Mouse (Mus musculus) myocyte (in vitro differentiated cells): ENCODE measurements at regions not wholly inside any gene's neighbourhood (a gene's known extent, or its start where the extent isn't known, plus 50 kb on each side); places are given as distances from the start of the nearest gene placed in this dataset.

Experiments used
- MAX ChIP-seq: IDR thresholded peaks from one replicate; pipeline ENCODE4 v1.6.1; 2011; ENCODE audit warnings: low read depth, mild to moderate bottlenecking, control low read depth
- POLR2A ChIP-seq: IDR thresholded peaks from one replicate; pipeline ENCODE4 v1.6.1; 2011; ENCODE audit warnings: low read depth, mild to moderate bottlenecking, control low read depth, moderate library complexity; ENCODE audit not compliant: insufficient read length
- POLR2AphosphoS2 ChIP-seq: IDR thresholded peaks from one replicate; pipeline ENCODE4 v1.6.1; 2011; ENCODE audit warnings: low read depth, control low read depth; ENCODE audit not compliant: insufficient read length
- SRF ChIP-seq: IDR thresholded peaks from one replicate; pipeline ENCODE4 v1.6.1; 2011; ENCODE audit warnings: low read depth; ENCODE audit not compliant: control insufficient read depth, insufficient read length
- TCF12 ChIP-seq: IDR thresholded peaks from one replicate; pipeline ENCODE4 v1.6.1; 2011; ENCODE audit warnings: mild to moderate bottlenecking, control low read depth; ENCODE audit not compliant: poor library complexity, insufficient read depth, severe bottlenecking
- USF1 ChIP-seq: IDR thresholded peaks from one replicate; pipeline ENCODE4 v1.6.1; 2011; ENCODE audit warnings: low read depth, mild to moderate bottlenecking, control low read depth, moderate library complexity

GRCm38 (mm10) chr2:143164081-143164984, 86.1 kb downstream of the Otor start:
- no peak for TF ChIP-seq USF1
- no peak for TF ChIP-seq POLR2A
- no peak for TF ChIP-seq POLR2AphosphoS2
- TF ChIP-seq TCF12 = no peak
- no peak for TF ChIP-seq MAX
- no peak for TF ChIP-seq SRF
